8 mouse cellular contexts compared by ENCODE assay signal in genomic region chr7:105751491-105752433, GRCm38 (mm10). TPM values are rescaled to one million over a fixed set of nuclear protein-coding genes. Genes with fewer than 3 reads are reported as not detected.
DNase-seq lines count a peak whose midpoint lies in the region; ATAC-seq lines count a peak whose summit lies in the region.

TSS of gene Tpp1 (minus strand) at chr7:105752235.

- peak within 1 kb of the TSS; percentile 67 for H3K4me2 ChIP-seq in hindbrain, embryonic 15.5 days

- peak; percentile 91 for ATAC-seq in hindbrain, embryonic 15.5 days (ENCODE audit: low FRiP score, low read depth)

- H3K4me3 ChIP-seq in hindbrain, embryonic 15.5 days, result peak within 1 kb of the TSS; percentile 49

- H3K9me3 ChIP-seq in hindbrain, embryonic 15.5 days, result no peaks in the 10 kb centered on the region

- H3K36me3 ChIP-seq in hindbrain, embryonic 15.5 days, result peaks cover 42% of the 10 kb centered on the region

- WGBS in hindbrain, embryonic 15.5 days, result 20% methylated on average over 20 of the region's 20 CpGs

- H3K27me3 ChIP-seq in hindbrain, embryonic 15.5 days, result no peaks in the 10 kb centered on the region

- H3K4me1 ChIP-seq in hindbrain, embryonic 15.5 days (replicated peaks), result peaks cover 17% of the 10 kb centered on the region

- DNase-seq in R1 (ENCODE audit: low read depth, low spot score), result peak; percentile 94
- peak; percentile 91 to 93 for DNase-seq in cerebellum, postnatal 25 days
- peak; percentile 93 to 96 for DNase-seq in frontal cortex, postnatal 36 days (ENCODE audit: low spot score in 2 of 2)
- DNase-seq in left cerebral cortex, adult 11 months (ENCODE audit: low spot score), result peak; percentile 97
- DNase-seq in lung, postnatal 4 days, result peak; percentile 90 to 94
- DNase-seq in retina, postnatal 7 days (ENCODE audit: low read depth, low spot score), result peak; percentile 85
- peak; percentile 64 for DNase-seq in urinary bladder, adult 2 months (ENCODE audit: low spot score)

- H3K9ac ChIP-seq in hindbrain, embryonic 15.5 days, result peak within 1 kb of the TSS; percentile 58

- H3K27ac ChIP-seq in hindbrain, embryonic 15.5 days (replicated peaks), result peak within 1 kb of the TSS; percentile 72

RNA-seq across cellular contexts. Expression of gene Tpp1, which starts in this region (rescaled TPM):
- 45.7 and 46.2 TPM in 2 replicates for polyA plus RNA-seq in hindbrain, embryonic 15.5 days (2015; fragmentation: Nextera tagmentation; extraction: Ambion mirVana)
- 130 and 144 TPM in 2 replicates for polyA plus RNA-seq in urinary bladder, adult 2 months (2012; rRNA removed)

Comparison
In these comparisons a context has a peak if more than half of its experiments do, and no peak if none do; other contexts are left out.
1. Peak in every context shown above with its lines: DNase-seq, ATAC-seq, H3K4me3 ChIP-seq and H3K27ac ChIP-seq.